Mouse (Mus musculus): Measurements from ENCODE around the gene Dis3l2. TPM values are rescaled to one million over a fixed set of nuclear protein-coding genes. Genes with fewer than 3 reads are reported as not detected.

The Dis3l2 gene
- polyA plus RNA-seq, 1 experiment from 2014 or later = 19.0 TPM

GRCm38 (mm10) chr1:86754335-86754734 lies 50.7 kb downstream of the Dis3l2 start:
- no peak overlapping the region for H3K27ac ChIP-seq (ENCODE audit: low read length)
- ATAC-seq = no peak
- H3K9ac ChIP-seq (ENCODE audit: low read depth, low read length) = no peak overlapping the region
- H3K4me2 ChIP-seq (ENCODE audit: low read depth, low read length) = no peak overlapping the region
- no peak overlapping the region for H3K4me3 ChIP-seq (ENCODE audit: low read length)
- H3K36me3 ChIP-seq (ENCODE audit: control insufficient read depth, insufficient read depth, low read length) = no peaks in the 10 kb centered on the region
- WGBS = 62% methylated on average over 3 of the region's 3 CpGs
- H3K27me3 ChIP-seq (replicated peaks; ENCODE audit: control insufficient read depth, insufficient read depth, low read length) = no peaks in the 10 kb centered on the region
- H3K4me1 ChIP-seq (ENCODE audit: control insufficient read depth, insufficient read depth, low read length) = no peaks in the 10 kb centered on the region
- H3K9me3 ChIP-seq (ENCODE audit: control insufficient read depth, low read length) = no peaks in the 10 kb centered on the region

DNA sequence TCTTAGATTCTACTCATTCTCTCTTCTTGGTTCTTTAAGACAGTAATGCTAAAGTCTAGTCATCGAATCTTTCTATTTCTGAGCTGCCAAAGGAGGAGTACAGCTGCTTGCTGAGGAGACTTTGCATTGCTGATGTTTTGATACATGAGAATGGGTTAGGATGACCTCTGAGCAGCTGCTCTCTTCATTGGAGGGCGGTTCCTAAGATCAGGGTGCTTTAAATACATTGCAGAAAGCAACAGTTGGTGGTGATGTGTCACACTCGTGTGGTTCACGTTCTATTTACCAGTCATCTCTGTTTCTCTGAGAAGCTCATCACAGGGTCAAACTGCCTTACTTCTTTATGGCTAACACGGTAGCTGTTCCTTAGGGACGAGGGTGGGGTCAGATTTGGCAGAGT lies 54.5 kb downstream of the Dis3l2 start:
- H3K27ac ChIP-seq (ENCODE audit: low read length) = no peak overlapping the region
- H3K9me3 ChIP-seq (ENCODE audit: control insufficient read depth, low read length) = no peaks in the 10 kb centered on the region
- 78% methylated on average over 6 of the region's 6 CpGs for WGBS
- no peaks in the 10 kb centered on the region for H3K27me3 ChIP-seq (replicated peaks; ENCODE audit: control insufficient read depth, insufficient read depth, low read length)
- ATAC-seq = no peak
- H3K36me3 ChIP-seq (ENCODE audit: control insufficient read depth, insufficient read depth, low read length) = no peaks in the 10 kb centered on the region
- H3K9ac ChIP-seq (ENCODE audit: low read depth, low read length) = no peak overlapping the region
- H3K4me1 ChIP-seq (ENCODE audit: control insufficient read depth, insufficient read depth, low read length) = no peaks in the 10 kb centered on the region
- H3K4me3 ChIP-seq (ENCODE audit: low read length) = no peak overlapping the region
- no peak overlapping the region for H3K4me2 ChIP-seq (ENCODE audit: low read depth, low read length)

DNA sequence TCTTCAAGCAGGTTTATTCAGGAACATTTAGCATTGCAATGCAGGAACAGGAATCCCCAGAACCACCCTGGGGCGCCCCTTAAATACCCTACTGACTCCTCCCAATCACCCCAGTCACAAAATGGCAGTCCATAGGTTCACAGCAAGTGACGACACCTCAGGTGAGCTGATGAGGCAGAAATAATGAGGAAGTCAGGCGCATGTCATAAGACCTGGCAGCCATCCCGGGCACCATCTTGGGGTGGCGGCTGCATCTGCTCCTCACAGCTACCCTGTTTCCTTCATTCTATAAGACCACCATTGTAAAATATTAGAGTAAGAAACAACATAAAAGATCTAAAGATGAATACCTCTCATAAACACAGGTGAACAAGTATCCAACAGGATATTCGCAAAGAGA lies 58.6 kb downstream of the Dis3l2 start:
- Histone ChIP-seq H3K4me2 (ENCODE audit: low read depth, low read length) (no peak overlapping the region), H3K9me3 (ENCODE audit: control insufficient read depth, low read length) (no peaks in the 10 kb centered on the region), H3K4me1 (ENCODE audit: control insufficient read depth, insufficient read depth, low read length) (no peaks in the 10 kb centered on the region), H3K27ac (ENCODE audit: low read length) (no peak overlapping the region), H3K4me3 (ENCODE audit: low read length) (no peak overlapping the region), H3K27me3 (replicated peaks; ENCODE audit: control insufficient read depth, insufficient read depth, low read length) (no peaks in the 10 kb centered on the region), H3K36me3 (ENCODE audit: control insufficient read depth, insufficient read depth, low read length) (no peaks in the 10 kb centered on the region), H3K9ac (ENCODE audit: low read depth, low read length) (no peak overlapping the region)
- 91% methylated on average over 6 of the region's 6 CpGs for WGBS
- no peak for ATAC-seq

- no peaks in the 10 kb centered on the region for H3K4me1 ChIP-seq (ENCODE audit: control insufficient read depth, insufficient read depth, low read length)
- no peak overlapping the region for H3K4me2 ChIP-seq (ENCODE audit: low read depth, low read length)
- 89% methylated on average over 2 of the region's 2 CpGs for WGBS
- H3K36me3 ChIP-seq (ENCODE audit: control insufficient read depth, insufficient read depth, low read length) = no peaks in the 10 kb centered on the region
- no peak overlapping the region for H3K4me3 ChIP-seq (ENCODE audit: low read length)
- H3K27me3 ChIP-seq (replicated peaks; ENCODE audit: control insufficient read depth, insufficient read depth, low read length) = no peaks in the 10 kb centered on the region
- no peaks in the 10 kb centered on the region for H3K9me3 ChIP-seq (ENCODE audit: control insufficient read depth, low read length)
- H3K9ac ChIP-seq (ENCODE audit: low read depth, low read length) = no peak overlapping the region
- ATAC-seq = no peak
- no peak overlapping the region for H3K27ac ChIP-seq (ENCODE audit: low read length)
Measured at GRCm38 (mm10) chr1:86801241-86801640, 97.6 kb downstream of the Dis3l2 start.

GRCm38 (mm10) chr1:86811756-86812155 lies 108.1 kb downstream of the Dis3l2 start:
- WGBS = 73% methylated on average over 3 of the region's 3 CpGs
- H3K4me1 ChIP-seq (ENCODE audit: control insufficient read depth, insufficient read depth, low read length) = no peaks in the 10 kb centered on the region
- no peak overlapping the region for H3K4me3 ChIP-seq (ENCODE audit: low read length)
- H3K36me3 ChIP-seq (ENCODE audit: control insufficient read depth, insufficient read depth, low read length) = no peaks in the 10 kb centered on the region
- no peak overlapping the region for H3K9ac ChIP-seq (ENCODE audit: low read depth, low read length)
- no peak overlapping the region for H3K4me2 ChIP-seq (ENCODE audit: low read depth, low read length)
- ATAC-seq = no peak
- H3K27me3 ChIP-seq (replicated peaks; ENCODE audit: control insufficient read depth, insufficient read depth, low read length) = no peaks in the 10 kb centered on the region
- H3K27ac ChIP-seq (ENCODE audit: low read length) = no peak overlapping the region
- no peaks in the 10 kb centered on the region for H3K9me3 ChIP-seq (ENCODE audit: control insufficient read depth, low read length)

- Histone ChIP-seq H3K27ac (ENCODE audit: low read length) (no peak overlapping the region), H3K9ac (ENCODE audit: low read depth, low read length) (no peak overlapping the region), H3K4me1 (ENCODE audit: control insufficient read depth, insufficient read depth, low read length) (no peaks in the 10 kb centered on the region), H3K36me3 (ENCODE audit: control insufficient read depth, insufficient read depth, low read length) (no peaks in the 10 kb centered on the region), H3K9me3 (ENCODE audit: control insufficient read depth, low read length) (no peaks in the 10 kb centered on the region), H3K4me3 (ENCODE audit: low read length) (no peak overlapping the region), H3K27me3 (replicated peaks; ENCODE audit: control insufficient read depth, insufficient read depth, low read length) (no peaks in the 10 kb centered on the region), H3K4me2 (ENCODE audit: low read depth, low read length) (no peak overlapping the region)
- WGBS = 61% methylated on average over 1 of the region's 1 CpGs
- no peak for ATAC-seq
Measured at GRCm38 (mm10) chr1:86822266-86822665, 118.7 kb downstream of the Dis3l2 start.

GRCm38 (mm10) chr1:86834351-86834987 lies 130.9 kb downstream of the Dis3l2 start:
- no peaks in the 10 kb centered on the region for H3K36me3 ChIP-seq (ENCODE audit: control insufficient read depth, insufficient read depth, low read length)
- 44% methylated on average over 2 of the region's 2 CpGs for WGBS
- H3K9ac ChIP-seq (ENCODE audit: low read depth, low read length) = no peak overlapping the region
- H3K27ac ChIP-seq (ENCODE audit: low read length) = 0 out of 2 replicates have a peak overlapping the region, but pooled peaks have one; percentile 26
- H3K4me2 ChIP-seq (ENCODE audit: low read depth, low read length) = no peak overlapping the region
- no peaks in the 10 kb centered on the region for H3K9me3 ChIP-seq (ENCODE audit: control insufficient read depth, low read length)
- H3K4me3 ChIP-seq (ENCODE audit: low read length) = no peak overlapping the region
- ATAC-seq = peak; percentile 78
- H3K27me3 ChIP-seq (replicated peaks; ENCODE audit: control insufficient read depth, insufficient read depth, low read length) = no peaks in the 10 kb centered on the region
- H3K4me1 ChIP-seq (ENCODE audit: control insufficient read depth, insufficient read depth, low read length) = peaks cover 10% of the 10 kb centered on the region

- Histone ChIP-seq H3K36me3 (ENCODE audit: control insufficient read depth, insufficient read depth, low read length) (no peaks in the 10 kb centered on the region), H3K4me3 (ENCODE audit: low read length) (no peak overlapping the region), H3K27ac (ENCODE audit: low read length) (0 out of 2 replicates have a peak overlapping the region, but pooled peaks have one; percentile 26), H3K9me3 (ENCODE audit: control insufficient read depth, low read length) (no peaks in the 10 kb centered on the region), H3K4me2 (ENCODE audit: low read depth, low read length) (no peak overlapping the region), H3K27me3 (replicated peaks; ENCODE audit: control insufficient read depth, insufficient read depth, low read length) (no peaks in the 10 kb centered on the region), H3K4me1 (ENCODE audit: control insufficient read depth, insufficient read depth, low read length) (peaks cover 10% of the 10 kb centered on the region), H3K9ac (ENCODE audit: low read depth, low read length) (no peak overlapping the region)
- no peak for ATAC-seq
- 54% methylated on average over 2 of the region's 2 CpGs for WGBS
Measured at GRCm38 (mm10) chr1:86834988-86835387, 131.4 kb downstream of the Dis3l2 start.

- no peak overlapping the region for H3K27ac ChIP-seq (ENCODE audit: low read length)
- no peaks in the 10 kb centered on the region for H3K36me3 ChIP-seq (ENCODE audit: control insufficient read depth, insufficient read depth, low read length)
- H3K27me3 ChIP-seq (replicated peaks; ENCODE audit: control insufficient read depth, insufficient read depth, low read length) = no peaks in the 10 kb centered on the region
- no peak overlapping the region for H3K4me3 ChIP-seq (ENCODE audit: low read length)
- H3K4me1 ChIP-seq (ENCODE audit: control insufficient read depth, insufficient read depth, low read length) = no peaks in the 10 kb centered on the region; the same call in 1 of the 2 replicates
- WGBS = 85% methylated on average over 2 of the region's 2 CpGs
- ATAC-seq = no peak
- no peaks in the 10 kb centered on the region for H3K9me3 ChIP-seq (ENCODE audit: control insufficient read depth, low read length)
- H3K4me2 ChIP-seq (ENCODE audit: low read depth, low read length) = no peak overlapping the region
- no peak overlapping the region for H3K9ac ChIP-seq (ENCODE audit: low read depth, low read length)
Measured at GRCm38 (mm10) chr1:86850754-86851153, 147.1 kb downstream of the Dis3l2 start.

DNA sequence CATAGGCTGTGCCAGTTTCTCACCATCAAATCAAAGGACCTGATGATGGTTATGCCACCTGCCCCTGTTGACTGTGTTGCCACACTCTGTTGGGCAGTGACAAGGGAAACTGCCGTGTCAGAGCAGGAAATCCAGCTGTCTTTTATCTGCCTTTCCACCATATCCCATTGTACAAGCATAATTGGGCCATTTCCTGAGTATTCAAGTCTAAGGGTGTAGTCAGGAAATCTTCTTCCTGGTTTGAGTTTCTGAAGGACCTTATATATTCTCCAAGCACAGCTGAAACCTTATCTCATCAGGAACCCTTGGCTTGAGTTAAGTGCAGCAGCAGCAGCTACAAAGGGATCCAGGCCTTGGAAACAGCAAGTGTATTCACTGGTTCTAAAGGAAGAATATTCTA lies 155.3 kb downstream of the Dis3l2 start:
- Histone ChIP-seq H3K36me3 (ENCODE audit: control insufficient read depth, insufficient read depth, low read length) (no peaks in the 10 kb centered on the region; the same call in 1 of the 2 replicates), H3K9ac (ENCODE audit: low read depth, low read length) (no peak overlapping the region), H3K9me3 (ENCODE audit: control insufficient read depth, low read length) (no peaks in the 10 kb centered on the region), H3K4me2 (ENCODE audit: low read depth, low read length) (no peak overlapping the region), H3K4me3 (ENCODE audit: low read length) (no peak overlapping the region), H3K27ac (ENCODE audit: low read length) (no peak overlapping the region), H3K4me1 (ENCODE audit: control insufficient read depth, insufficient read depth, low read length) (no peaks in the 10 kb centered on the region; the same call in 1 of the 2 replicates), H3K27me3 (replicated peaks; ENCODE audit: control insufficient read depth, insufficient read depth, low read length) (no peaks in the 10 kb centered on the region)
- 64% methylated on average over 1 of the region's 1 CpGs for WGBS
- no peak for ATAC-seq

All from intestine, embryonic 16.5 days (tissue).